Mouse (Mus musculus) liver, embryonic 12.5 days (tissue): ENCODE measurements around the gene Mettl7a3. TPM values are rescaled to one million over a fixed set of nuclear protein-coding genes. Genes with fewer than 3 reads are reported as not detected.
A peak's percentile ranks its signal among the peaks of the same experiment; 100 is the strongest.
"Not testable (repeated sequence)": the region's sequence is repeated elsewhere in the genome, so short reads cannot be mapped to it uniquely, and the experiment has no call there.

Source experiments
- ATAC-seq: fragments of 200-750 bp; cut with Nextera tagmentation; 2 replicates; pipeline ENCODE4 v1.8.0; 2017; ENCODE audit warnings: moderate number of reproducible peaks, mild to moderate bottlenecking, moderate library complexity
- H3K27ac ChIP-seq: fragments of 300-500 bp; sonication (generic); 2 replicates; pipeline ENCODE4 v1.5.1; 2016; ENCODE audit warnings: mild to moderate bottlenecking
- H3K27me3 ChIP-seq: fragments of 300-500 bp; sonication (generic); replicated peaks from 2 replicates; pipeline ENCODE4 v1.6.1; 2016; ENCODE audit warnings: mild to moderate bottlenecking, moderate library complexity
- H3K36me3 ChIP-seq: fragments of 300-500 bp; sonication (generic); 2 replicates; pipeline ENCODE4 v1.6.1; 2016; ENCODE audit warnings: mild to moderate bottlenecking, moderate library complexity
- H3K4me1 ChIP-seq: fragments of 300-500 bp; sonication (generic); 2 replicates; pipeline ENCODE4 v1.6.1; 2016
- H3K4me2 ChIP-seq: fragments of 300-500 bp; sonication (generic); 2 replicates; pipeline ENCODE4 v1.6.1; 2016; ENCODE audit warnings: mild to moderate bottlenecking, moderate library complexity
- H3K4me3 ChIP-seq: fragments of 300-500 bp; sonication (generic); 2 replicates; pipeline ENCODE4 v1.5.1; 2016; ENCODE audit warnings: mild to moderate bottlenecking, moderate library complexity
- H3K9ac ChIP-seq: fragments of 300-500 bp; sonication (generic); 2 replicates; pipeline ENCODE4 v1.6.1; 2016; ENCODE audit warnings: mild to moderate bottlenecking, moderate library complexity
- H3K9me3 ChIP-seq: fragments of 300-500 bp; sonication (generic); replicated peaks from 2 replicates; pipeline ENCODE4 v1.6.1; 2016; ENCODE audit warnings: mild to moderate bottlenecking, moderate library complexity
- whole genome bisulfite sequencing: fragments of 180-500 bp; shearing (Covaris S2); methylation state at CpG from one replicate; pipeline ENCODE4 v1.1.7; 2016; ENCODE audit not compliant: insufficient replicate concordance; 5-methylcytosine and 5-hydroxymethylcytosine counted together
- polyA plus RNA-seq: library from polyadenylated mRNA; unstranded; fragments of >200 nt; fragmentation: Nextera tagmentation; extraction: Ambion mirVana; gene quantifications from 2 replicates; pipeline ENCODE4 v1.2.1, GENCODE M21; 2016

Mettl7a3 gene
- polyA plus RNA-seq, 1 experiment from 2014 or later = not detected

GRCm38 (mm10) chr15:100332077-100332961 is 2.4 kb upstream of the Mettl7a3 start:
- not testable (repeated sequence) for H3K4me1 ChIP-seq, H3K27ac ChIP-seq, H3K9ac ChIP-seq, H3K36me3 ChIP-seq, H3K27me3 ChIP-seq, H3K4me2 ChIP-seq, H3K4me3 ChIP-seq, ATAC-seq, H3K9me3 ChIP-seq
- WGBS = 52% methylated on average over 3 of the region's 10 CpGs

- not testable (repeated sequence) for H3K4me1 ChIP-seq, H3K27ac ChIP-seq, H3K9ac ChIP-seq, H3K4me2 ChIP-seq, H3K9me3 ChIP-seq, H3K27me3 ChIP-seq, H3K4me3 ChIP-seq, H3K36me3 ChIP-seq
- peak; percentile 67 for ATAC-seq
These were observed 2.6 kb downstream of the Mettl7a3 start for GRCm38 (mm10) chr15:100337328-100337727.

- H3K4me1 ChIP-seq, H3K4me2 ChIP-seq, H3K27me3 ChIP-seq, H3K27ac ChIP-seq, H3K9ac ChIP-seq, H3K36me3 ChIP-seq, H3K4me3 ChIP-seq, H3K9me3 ChIP-seq: not testable (repeated sequence)
- peak; percentile 49; the same call in 1 of the 2 replicates for ATAC-seq
- 27% methylated on average over 10 of the region's 10 CpGs for WGBS
These were observed 3.1 kb downstream of the Mettl7a3 start for GRCm38 (mm10) chr15:100337847-100338246.

GRCm38 (mm10) chr15:100341314-100341980 is 6.7 kb downstream of the Mettl7a3 start:
- not testable (repeated sequence) for H3K9me3 ChIP-seq, ATAC-seq, H3K27ac ChIP-seq, H3K4me3 ChIP-seq, H3K27me3 ChIP-seq, H3K4me2 ChIP-seq, H3K9ac ChIP-seq, H3K4me1 ChIP-seq, H3K36me3 ChIP-seq
- WGBS = 62% methylated on average over 5 of the region's 5 CpGs

GRCm38 (mm10) chr15:100345484-100345883 is 10.8 kb downstream of the Mettl7a3 start:
- Histone ChIP-seq H3K27me3 (no peaks in the 10 kb centered on the region), H3K27ac (no peak overlapping the region), H3K4me3 (no peak overlapping the region), H3K36me3 (no peaks in the 10 kb centered on the region), H3K9me3 (no peaks in the 10 kb centered on the region), H3K9ac (no peak overlapping the region), H3K4me2 (no peak overlapping the region), H3K4me1 (0 out of 2 replicates have a peak, but pooled peaks cover 6% of the 10 kb centered on the region)
- ATAC-seq = no peak

GRCm38 (mm10) chr15:100346761-100347160 is 12.0 kb downstream of the Mettl7a3 start:
- H3K4me1 ChIP-seq = 0 out of 2 replicates have a peak, but pooled peaks cover 6% of the 10 kb centered on the region
- H3K36me3 ChIP-seq = no peaks in the 10 kb centered on the region
- H3K9me3 ChIP-seq = no peaks in the 10 kb centered on the region
- no peak overlapping the region for H3K9ac ChIP-seq
- H3K27ac ChIP-seq = peak overlapping the region; percentile 38
- H3K4me3 ChIP-seq = no peak overlapping the region
- H3K4me2 ChIP-seq = no peak overlapping the region
- peaks cover 4% of the 10 kb centered on the region; the same call in 1 of the 2 replicates for H3K27me3 ChIP-seq
- 52% methylated on average over 14 of the region's 14 CpGs for WGBS
- 0 out of 2 replicates have a peak, but pooled peaks have one; percentile 13 for ATAC-seq

- no peak overlapping the region for H3K4me2 ChIP-seq
- no peak for ATAC-seq
- WGBS = 46% methylated on average over 2 of the region's 2 CpGs
- H3K4me1 ChIP-seq = 0 out of 2 replicates have a peak, but pooled peaks cover 6% of the 10 kb centered on the region
- peaks cover 4% of the 10 kb centered on the region for H3K27me3 ChIP-seq
- no peak overlapping the region for H3K9ac ChIP-seq
- no peak overlapping the region for H3K27ac ChIP-seq
- no peaks in the 10 kb centered on the region for H3K9me3 ChIP-seq
- no peak overlapping the region for H3K4me3 ChIP-seq
- no peaks in the 10 kb centered on the region for H3K36me3 ChIP-seq
These were observed 14.8 kb downstream of the Mettl7a3 start for GRCm38 (mm10) chr15:100349496-100349895.

- no peak overlapping the region for H3K4me3 ChIP-seq
- H3K27ac ChIP-seq = no peak overlapping the region
- H3K9ac ChIP-seq = no peak overlapping the region
- H3K4me2 ChIP-seq = no peak overlapping the region
- H3K9me3 ChIP-seq = no peaks in the 10 kb centered on the region
- WGBS = 55% methylated on average over 6 of the region's 6 CpGs
- no peaks in the 10 kb centered on the region for H3K36me3 ChIP-seq
- H3K4me1 ChIP-seq = no peaks in the 10 kb centered on the region
- H3K27me3 ChIP-seq = peaks cover 4% of the 10 kb centered on the region
- ATAC-seq = no peak
These were observed 16.9 kb downstream of the Mettl7a3 start for GRCm38 (mm10) chr15:100351501-100352060.

GRCm38 (mm10) chr15:100352711-100353250 is 18.1 kb downstream of the Mettl7a3 start, which contains the start of the genes Methig1 and Mettl7a2:
Gene Methig1 (plus strand): TSS chr15:100353149.
Gene Mettl7a2 (plus strand): TSS chr15:100353200.
- H3K4me2 ChIP-seq = no peak within 1 kb of the TSS
- ATAC-seq = no peak
- no peaks in the 10 kb centered on the region for H3K36me3 ChIP-seq
- H3K27me3 ChIP-seq = peaks cover 7% of the 10 kb centered on the region
- no peak within 1 kb of the TSS for H3K4me3 ChIP-seq
- WGBS = 68% methylated on average over 10 of the region's 10 CpGs
- no peaks in the 10 kb centered on the region for H3K9me3 ChIP-seq
- H3K4me1 ChIP-seq = no peaks in the 10 kb centered on the region
- H3K27ac ChIP-seq = no peak within 1 kb of the TSS
- H3K9ac ChIP-seq = no peak within 1 kb of the TSS

GRCm38 (mm10) chr15:100353399-100353798 is 18.7 kb downstream of the Mettl7a3 start:
- 76% methylated on average over 21 of the region's 22 CpGs for WGBS
- ATAC-seq, H3K9me3 ChIP-seq, H3K9ac ChIP-seq, H3K36me3 ChIP-seq, H3K4me2 ChIP-seq, H3K4me3 ChIP-seq, H3K4me1 ChIP-seq, H3K27ac ChIP-seq: not testable (repeated sequence)
- peaks cover 11% of the 10 kb centered on the region for H3K27me3 ChIP-seq

GRCm38 (mm10) chr15:100355876-100356275 is 21.1 kb downstream of the Mettl7a3 start:
- H3K9me3 ChIP-seq = no peaks in the 10 kb centered on the region
- H3K4me1 ChIP-seq = no peaks in the 10 kb centered on the region
- no peak overlapping the region for H3K4me3 ChIP-seq
- H3K36me3 ChIP-seq = no peaks in the 10 kb centered on the region
- no peak overlapping the region for H3K9ac ChIP-seq
- no peak for ATAC-seq
- H3K27me3 ChIP-seq = peaks cover 15% of the 10 kb centered on the region
- WGBS = 67% methylated on average over 5 of the region's 5 CpGs
- H3K4me2 ChIP-seq = no peak overlapping the region
- H3K27ac ChIP-seq = no peak overlapping the region

GRCm38 (mm10) chr15:100364242-100364641 is 29.5 kb downstream of the Mettl7a3 start, which contains the start of gene Higd1c:
Gene Higd1c (plus strand): TSS chr15:100364542.
- Histone ChIP-seq H3K4me3 (no peak within 1 kb of the TSS), H3K27me3 (peaks cover 4% of the 10 kb centered on the region; the same call in 1 of the 2 replicates), H3K4me2 (no peak within 1 kb of the TSS), H3K9ac (no peak within 1 kb of the TSS), H3K36me3 (no peaks in the 10 kb centered on the region), H3K9me3 (no peaks in the 10 kb centered on the region), H3K27ac (no peak within 1 kb of the TSS), H3K4me1 (no peaks in the 10 kb centered on the region)
- ATAC-seq = no peak
- WGBS = 57% methylated on average over 7 of the region's 7 CpGs
